Comparison of ENCODE assay signal across 17 mouse cellular contexts in genomic region chr9:113171767-113172405, GRCm38 (mm10).
DNase-seq lines count a peak whose midpoint lies in the region; TF ChIP-seq lines count a peak whose summit lies in the region.
"Had no signal": no experiment of that assay in that cellular context is flagged by ENCODE, and none has a peak within 500 bp of the region (broad histone marks: within the 10 kb centered on the region; RNA-seq: fewer than 3 reads in every experiment).

No protein-coding gene starts in this region.

- no peaks in the 10 kb centered on the region; the same call in 1 of the 2 replicates for H3K4me1 ChIP-seq in kidney, adult 2 months (ENCODE audit: control insufficient read depth, insufficient read depth, low read length)
- H3K4me1 ChIP-seq: heart, embryonic 10.5 days; limb, embryonic 15.5 days; midbrain, embryonic 10.5 days had no signal

- H3K27ac ChIP-seq in kidney, adult 2 months (ENCODE audit: insufficient read depth, low read depth, low read length), result no peak overlapping the region
- H3K27ac ChIP-seq: heart, embryonic 10.5 days; limb, embryonic 15.5 days; midbrain, embryonic 10.5 days had no signal

- no peaks in the 10 kb centered on the region for H3K27me3 ChIP-seq in kidney, adult 2 months (replicated peaks; ENCODE audit: control insufficient read depth, insufficient read depth, low read length)
- H3K27me3 ChIP-seq: limb, embryonic 15.5 days had no signal

- 83% methylated on average over 5 of the region's 5 CpGs for WGBS in kidney, adult 2 months

- no peaks in the 10 kb centered on the region for H3K36me3 ChIP-seq in kidney, adult 2 months (ENCODE audit: control insufficient read depth, insufficient read depth, low read length)
- H3K36me3 ChIP-seq: heart, embryonic 10.5 days; limb, embryonic 15.5 days; midbrain, embryonic 10.5 days had no signal

- TF ChIP-seq CTCF in kidney, adult 2 months (conservative IDR thresholded peaks at IDR 0.05; ENCODE audit: insufficient read depth, insufficient read length, low read depth, low read length), result no peak

- H3K4me3 ChIP-seq in kidney, adult 2 months (ENCODE audit: insufficient read depth, low read depth, low read length), result no peak overlapping the region
- H3K4me3 ChIP-seq: heart, embryonic 10.5 days; limb, embryonic 15.5 days; midbrain, embryonic 10.5 days; myocyte had no signal

- DNase-seq in cerebellum, postnatal 14 days, result peak; percentile 26 to 51
- no peak for DNase-seq in cerebellum, adult 18-20 months
- peak; percentile 67 to 75 for DNase-seq in right cerebral cortex, adult 2 months (ENCODE audit: low spot score in 2 of 2)
- no peak for DNase-seq in right cerebral cortex, postnatal 14 days
- DNase-seq in left cerebral cortex, adult 8-10 months (ENCODE audit: low spot score in 2 of 2), result peak; percentile 24 to 82
- DNase-seq in urinary bladder, adult 2 months (ENCODE audit: low spot score), result no peak
- no peak for DNase-seq in kidney, adult 2 months
- no peak for DNase-seq in lung, postnatal 14 days
- DNase-seq: adrenal gland, postnatal 36 days; gastrocnemius, postnatal 10 days; heart, postnatal 36 days; kidney, postnatal 14 days; lung, embryonic 14.5 days had no signal

- no peak for TF ChIP-seq POLR2A in kidney, adult 2 months (IDR thresholded peaks at IDR 0.05; ENCODE audit: low read depth, low read length)

Comparison
In these comparisons a context has a peak if more than half of its experiments do, and no peak if none do; other contexts are left out.
1. DNase-seq: peak in cerebellum, postnatal 14 days (2 of 2), right cerebral cortex, adult 2 months (2 of 2) and left cerebral cortex, adult 8-10 months (2 of 2); none in cerebellum, adult 18-20 months (0 of 2), right cerebral cortex, postnatal 14 days (single experiment), urinary bladder, adult 2 months (single experiment), kidney, adult 2 months (single experiment) and lung, postnatal 14 days (single experiment).